Mouse (Mus musculus) small intestine, adult 2 months (tissue): ENCODE results near the gene Rel.

Experiments
- CTCF ChIP-seq: fragments of 200-500 bp; IDR thresholded peaks from 2 replicates; pipeline ENCODE4 v1.5.1; 2012; ENCODE audit warnings: low read depth, mild to moderate bottlenecking, control low read depth, inconsistent platforms, low read length, moderate library complexity, mixed read lengths; ENCODE audit not compliant: insufficient replicate concordance, insufficient read length; ENCODE audit errors: extremely low read depth
- POLR2A ChIP-seq: fragments of 200-500 bp; IDR thresholded peaks from 2 replicates; pipeline ENCODE4 v1.6.1; 2012; ENCODE audit warnings: low read depth, mild to moderate bottlenecking, control low read depth, inconsistent platforms, low read length, moderate library complexity

DNA sequence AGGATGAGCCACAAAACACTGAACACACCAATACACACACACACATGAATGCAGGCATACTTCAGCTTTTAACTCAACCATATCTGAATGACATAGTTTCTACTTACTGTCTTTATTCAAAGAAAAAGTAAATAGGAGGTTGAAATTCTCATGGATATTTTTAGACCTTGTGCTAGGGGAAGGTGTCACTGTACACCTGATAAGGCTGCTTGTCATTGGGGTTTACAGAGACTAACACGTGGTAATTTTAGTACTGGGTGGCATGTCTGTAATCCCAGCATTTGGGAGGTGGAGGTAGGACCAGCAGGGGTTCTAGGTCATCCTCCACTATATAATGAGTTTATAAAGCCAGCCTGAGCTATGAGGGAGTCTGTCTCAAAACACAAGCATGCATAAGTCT lies 1.7 kb upstream of the Rel start:
- no peak for TF ChIP-seq CTCF
- TF ChIP-seq POLR2A: no peak
